Mouse (Mus musculus) left cerebral cortex, adult 11 months (tissue): ENCODE data around the gene Surf1.

Experiments
- DNase-seq: peaks from one replicate; pipeline ENCODE4 v3.0.0; 2022; ENCODE audit warnings: low spot score

The Surf1 gene

DNA sequence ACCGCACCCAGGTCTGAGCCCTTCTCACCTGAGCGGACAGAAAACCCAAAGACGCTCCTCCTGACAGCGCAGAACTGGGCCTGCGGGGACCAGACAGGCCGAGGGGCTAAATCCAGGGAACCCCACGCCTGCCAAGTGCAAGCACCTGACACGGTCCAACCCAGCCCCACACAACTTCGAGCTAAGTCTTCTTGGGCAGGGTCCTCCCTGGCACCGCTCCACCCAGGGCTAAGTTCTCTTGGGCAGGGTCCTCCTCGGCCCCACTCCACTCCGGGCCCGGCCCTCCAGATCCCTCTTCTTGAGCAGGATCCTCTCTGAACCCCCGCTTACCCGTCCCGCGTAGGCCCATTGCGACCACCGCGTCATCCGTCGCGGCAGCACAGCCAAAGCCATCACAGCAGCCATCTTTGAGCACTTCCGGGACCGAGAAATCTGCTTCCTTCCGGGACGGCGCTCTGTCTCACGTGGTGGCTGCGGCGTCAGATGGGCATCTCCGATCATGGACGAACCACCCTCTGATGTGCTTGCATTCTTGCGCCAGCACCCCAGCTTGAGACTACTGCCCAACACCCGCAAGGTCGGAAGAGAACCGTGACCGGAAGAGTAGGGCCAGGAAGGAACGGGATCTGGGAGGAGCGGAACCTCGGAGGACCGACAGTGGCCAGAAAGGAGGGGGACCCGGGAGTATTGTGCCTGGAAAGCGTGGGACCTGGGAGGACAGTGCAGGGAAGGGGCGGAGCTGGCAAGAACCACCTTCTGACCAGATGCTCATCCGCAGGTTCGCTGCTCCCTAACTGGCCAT lies at the start of gene Surf1, which contains the start of gene Surf2:
Surf1 (minus strand) TSS at position 604 of the 802 bp plus-strand sequence.
Surf2 (plus strand) TSS at position 441 of the 802 bp plus-strand sequence.
- DNase-seq: peak; percentile 76

DNA sequence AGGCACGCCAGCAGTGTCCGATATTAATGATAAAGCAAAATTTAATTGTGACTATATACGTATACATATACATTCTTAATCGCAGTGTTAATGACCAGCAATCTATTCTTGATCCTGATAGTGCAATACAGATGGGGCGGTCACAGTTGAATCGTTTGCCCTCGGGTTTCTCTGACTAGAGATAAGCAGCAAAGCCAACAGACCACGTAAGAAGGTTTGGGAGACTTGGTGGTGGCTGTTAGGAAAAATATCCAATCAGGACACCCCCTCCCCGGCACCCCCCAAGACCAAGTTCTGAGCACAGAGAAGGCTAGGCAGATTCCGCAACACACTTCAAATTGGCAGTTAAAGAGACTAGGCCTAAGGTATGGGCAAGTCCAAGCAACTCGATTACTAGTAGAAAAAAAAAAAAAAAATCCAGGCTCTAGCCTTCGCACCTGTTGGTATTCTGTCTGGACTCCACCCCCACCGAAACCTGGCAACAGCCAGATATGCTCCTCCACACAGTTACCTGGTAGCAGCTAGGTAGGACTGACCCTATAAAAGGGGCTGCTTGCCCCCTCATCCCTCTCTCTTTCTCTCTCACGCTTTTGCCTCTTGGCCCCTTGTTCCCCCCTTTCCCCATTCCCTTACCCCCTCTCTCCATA lies 48.5 kb upstream of the Surf1 start:
- DNase-seq: no peak

DNA sequence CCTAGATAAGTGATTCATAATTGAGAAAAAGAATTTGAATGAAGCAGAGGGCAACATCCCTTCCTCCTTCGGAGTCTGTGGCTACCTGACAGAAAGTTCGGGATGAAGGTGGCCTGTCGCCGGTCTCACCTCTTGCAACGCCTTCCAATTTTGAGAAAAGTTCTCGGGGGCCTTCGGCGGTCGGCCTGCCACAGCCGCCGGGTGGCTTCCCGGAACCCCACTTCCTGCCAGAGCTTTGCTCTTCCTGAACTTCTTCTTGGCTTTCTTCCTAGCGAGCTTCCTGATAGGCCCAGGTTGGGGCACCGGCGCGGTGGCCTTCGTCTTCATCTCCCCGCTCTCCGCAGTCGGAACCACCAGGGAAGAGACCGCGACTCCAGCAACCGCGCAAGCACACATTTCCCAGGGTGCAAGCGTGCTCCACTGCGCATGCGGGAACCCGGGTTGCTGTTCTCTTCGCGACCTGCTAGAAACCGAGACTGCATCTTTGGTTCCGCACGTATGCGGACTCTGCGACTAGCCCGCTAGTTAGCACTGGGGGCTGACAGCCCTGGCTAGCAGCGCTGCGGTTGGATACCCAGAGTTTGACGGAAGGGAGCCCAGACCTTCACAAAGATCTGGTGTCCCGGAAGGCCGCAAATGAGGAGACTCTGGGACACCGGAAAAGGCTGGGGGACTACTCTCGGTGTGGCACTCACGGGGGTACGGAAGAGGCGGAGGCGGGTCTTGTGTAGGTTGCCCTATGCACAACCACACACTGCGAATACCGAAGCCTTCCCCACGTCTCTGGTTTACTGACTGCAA lies 47.8 kb upstream of the Surf1 start, which contains the start of gene Rexo4:
Rexo4 (minus strand) TSS at position 464 of the 801 bp plus-strand sequence.
- DNase-seq: peak; percentile 90

DNA sequence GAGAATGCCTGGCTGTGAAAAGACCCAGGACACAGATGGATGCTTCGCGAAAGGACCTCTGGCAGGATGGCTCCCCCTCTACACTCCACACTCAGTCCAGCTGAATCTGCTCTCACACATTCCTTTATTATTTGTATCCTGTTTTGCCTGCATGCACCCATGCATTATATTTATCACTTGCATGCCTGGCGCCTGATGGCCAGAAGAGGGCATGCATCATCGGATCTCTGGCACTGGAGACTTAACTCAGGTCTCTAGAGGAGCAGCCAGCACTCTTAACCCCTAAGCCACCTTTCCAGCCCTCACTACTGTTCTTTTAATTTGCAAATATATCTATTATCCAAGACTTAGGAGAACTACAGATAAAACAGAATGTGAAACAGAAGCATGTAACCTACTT lies 44.4 kb upstream of the Surf1 start:
- no peak for DNase-seq

DNA sequence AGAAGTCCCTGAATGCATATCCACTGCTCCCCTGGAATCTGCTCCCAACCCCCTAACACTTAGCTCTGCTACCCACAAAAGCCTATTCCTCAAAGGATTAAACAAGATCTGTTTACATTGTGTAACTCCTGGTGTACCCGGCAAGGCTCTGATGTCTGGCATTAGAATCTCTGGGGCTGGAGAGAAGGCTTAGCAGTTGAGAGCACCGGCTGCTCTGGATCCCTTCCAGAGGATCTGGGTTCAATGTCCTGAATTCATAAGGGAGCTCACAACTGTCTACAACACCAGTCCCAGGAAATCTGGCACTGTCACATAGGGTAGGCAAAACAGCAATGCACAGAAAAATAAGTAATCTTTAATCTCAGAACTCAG lies 41.1 kb upstream of the Surf1 start:
- DNase-seq: no peak

DNA sequence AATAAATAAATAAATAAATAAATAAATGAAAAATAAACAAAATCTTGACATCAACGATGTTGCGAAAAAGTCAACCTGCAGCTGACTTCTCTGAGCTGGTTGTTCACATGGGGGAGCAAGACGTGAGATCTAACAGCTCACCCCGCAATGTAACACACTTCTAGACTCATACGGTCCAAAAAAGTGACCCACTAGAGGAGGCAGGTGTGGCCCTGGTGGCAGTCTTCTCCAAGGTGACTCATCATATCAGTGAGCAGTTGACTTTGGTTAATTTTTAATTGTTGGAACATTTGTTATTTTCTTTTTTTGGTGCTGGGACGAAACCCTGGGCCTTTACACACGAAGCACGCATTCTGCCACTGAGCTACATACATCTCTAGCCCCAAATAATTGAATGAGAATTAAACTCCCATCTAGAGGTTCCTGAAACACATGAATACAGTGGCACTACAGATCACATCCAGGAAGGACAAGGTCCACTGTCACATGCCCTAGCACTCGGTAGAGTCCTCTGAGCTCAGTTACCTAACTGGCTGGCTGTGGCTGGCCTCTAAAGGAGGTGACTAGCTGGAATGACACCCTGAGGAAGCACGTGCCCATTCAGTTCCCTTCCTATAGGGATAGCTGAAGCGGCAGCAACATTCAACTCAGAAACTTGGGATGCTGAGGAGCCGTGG lies 40.6 kb upstream of the Surf1 start:
- no peak for DNase-seq

DNA sequence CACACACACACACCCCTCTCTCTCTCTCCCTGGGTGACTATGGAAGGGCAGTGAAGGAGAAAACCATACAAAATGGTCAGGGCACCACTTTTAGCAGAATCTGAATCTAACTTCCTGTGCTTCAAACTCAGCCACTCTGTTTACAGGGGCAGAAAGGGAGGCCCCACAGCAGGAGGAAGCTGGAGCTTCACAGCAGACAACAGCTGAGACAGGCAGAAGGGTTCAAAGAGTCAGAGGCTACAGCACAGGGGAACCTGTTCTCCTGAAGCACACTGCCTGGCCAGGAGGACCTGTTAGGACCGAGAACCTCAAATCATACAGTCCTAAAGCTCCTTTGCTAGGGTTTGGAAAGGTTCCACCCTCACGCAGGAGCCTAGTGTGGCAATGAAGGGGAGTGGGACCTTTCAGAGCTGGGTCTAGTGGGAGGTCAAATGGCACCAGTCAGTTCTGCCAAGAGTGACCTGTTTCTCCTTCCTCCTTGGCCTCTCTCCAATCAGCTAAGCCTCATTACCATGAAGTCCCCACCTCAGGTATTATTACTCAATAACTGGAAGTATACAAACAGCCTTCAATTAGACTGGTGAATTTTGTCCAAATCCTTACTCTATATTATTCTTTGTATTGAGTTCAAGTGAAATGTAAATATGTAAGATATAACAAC lies 38.5 kb upstream of the Surf1 start:
- DNase-seq: no peak

DNA sequence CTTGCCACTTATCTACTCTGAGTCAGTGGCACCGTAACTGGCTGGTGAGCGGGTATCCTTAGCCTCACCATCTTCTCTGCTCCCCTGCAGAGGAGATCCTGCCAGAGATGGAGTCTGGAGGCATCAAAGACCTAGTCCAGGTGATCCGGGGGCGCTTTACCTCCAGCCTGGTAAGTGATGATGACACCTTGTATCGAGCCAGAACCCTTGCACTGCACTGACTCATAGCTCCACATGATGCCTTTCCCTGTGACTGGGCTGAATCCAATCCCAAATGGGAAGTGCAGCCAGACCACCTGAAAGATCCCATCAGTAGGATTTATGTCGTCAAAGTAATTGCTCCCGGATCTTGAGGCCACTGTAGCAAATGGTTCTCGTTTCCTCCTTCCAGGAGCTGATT lies 36.5 kb upstream of the Surf1 start:
- no peak for DNase-seq

DNA sequence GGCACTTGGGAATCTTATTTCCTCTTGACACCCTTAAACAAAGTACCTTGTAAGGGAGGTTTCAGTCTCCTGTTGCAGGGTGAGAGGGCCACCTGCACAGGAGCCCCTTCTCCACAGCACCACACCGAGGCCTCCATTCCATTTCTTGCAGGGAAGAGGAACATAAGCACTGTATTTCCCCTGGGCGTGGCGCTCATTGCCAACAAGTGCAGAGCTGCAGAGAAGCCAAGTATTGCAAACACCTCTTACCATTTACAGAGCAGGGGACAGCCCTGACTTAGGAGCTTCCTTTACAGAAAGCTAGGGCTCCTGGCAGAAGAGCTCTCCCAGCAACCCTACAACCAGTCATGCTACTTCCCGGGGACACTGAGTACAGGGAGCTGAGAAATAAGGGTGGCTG lies 35.9 kb upstream of the Surf1 start:
- DNase-seq: no peak

DNA sequence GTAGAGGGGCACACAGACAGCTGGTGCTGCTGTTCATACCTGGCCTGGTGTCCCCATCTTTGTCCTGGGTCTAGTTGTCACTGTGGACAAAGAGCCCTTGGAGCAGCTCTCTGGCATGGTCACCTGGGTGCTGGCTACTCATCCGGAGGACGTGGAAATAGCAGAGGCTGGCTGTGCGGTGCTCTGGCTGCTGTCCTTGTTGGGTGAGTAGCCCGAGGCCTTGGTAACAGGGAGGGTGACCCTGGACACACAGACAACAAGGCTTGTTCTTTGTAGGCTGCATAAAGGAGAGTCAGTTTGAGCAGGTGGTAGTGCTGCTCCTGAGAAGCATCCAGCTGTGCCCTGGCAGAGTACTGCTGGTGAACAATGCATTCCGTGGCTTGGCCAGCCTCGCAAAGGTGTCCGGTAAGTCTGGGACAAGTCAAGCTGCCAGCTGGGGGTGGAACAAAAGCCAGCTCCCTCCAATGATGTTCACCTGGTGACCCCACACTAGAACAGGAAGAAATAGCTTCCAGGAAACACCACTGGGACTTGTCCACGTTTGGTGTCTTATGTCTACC lies 35.1 kb upstream of the Surf1 start:
- no peak for DNase-seq

DNA sequence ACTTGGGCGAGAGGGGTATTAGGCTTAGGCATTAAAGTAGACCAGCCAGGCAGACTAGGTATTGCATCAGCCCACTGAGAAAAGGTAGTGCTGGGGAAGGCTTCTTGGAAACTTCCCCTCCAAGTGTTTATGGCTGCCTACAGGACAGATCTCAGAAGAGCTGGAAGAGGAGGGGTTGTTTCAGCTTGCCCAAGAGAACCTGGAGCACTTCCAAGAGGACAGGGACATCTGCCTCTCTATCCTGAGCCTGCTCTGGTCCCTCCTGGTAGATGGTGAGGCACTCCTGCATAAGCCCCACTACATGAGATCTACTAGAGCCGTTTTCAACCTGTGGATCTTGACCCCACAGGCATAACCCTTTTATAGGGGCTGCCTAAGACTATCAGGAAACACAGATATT lies 34.1 kb upstream of the Surf1 start:
- DNase-seq: no peak

DNA sequence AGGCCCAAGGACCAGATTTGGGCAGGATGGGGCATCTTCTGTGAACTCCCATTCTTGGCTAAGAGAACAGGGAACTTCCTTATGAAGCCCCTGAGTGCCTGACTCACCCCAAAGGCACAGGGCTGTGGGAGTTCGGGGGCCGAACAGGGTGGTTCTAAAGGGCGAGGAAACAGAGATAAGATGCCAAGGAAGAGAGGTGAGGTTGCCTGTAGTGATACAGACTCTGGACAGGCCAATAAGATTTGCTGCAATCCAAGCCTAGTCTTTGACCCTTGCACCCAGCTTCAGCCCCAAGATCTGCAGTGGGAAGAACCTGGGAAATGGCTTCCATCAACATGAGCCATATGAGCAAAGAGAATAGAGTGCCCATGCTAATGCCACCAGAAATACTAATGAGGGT lies 26.9 kb upstream of the Surf1 start:
- no peak for DNase-seq

DNA sequence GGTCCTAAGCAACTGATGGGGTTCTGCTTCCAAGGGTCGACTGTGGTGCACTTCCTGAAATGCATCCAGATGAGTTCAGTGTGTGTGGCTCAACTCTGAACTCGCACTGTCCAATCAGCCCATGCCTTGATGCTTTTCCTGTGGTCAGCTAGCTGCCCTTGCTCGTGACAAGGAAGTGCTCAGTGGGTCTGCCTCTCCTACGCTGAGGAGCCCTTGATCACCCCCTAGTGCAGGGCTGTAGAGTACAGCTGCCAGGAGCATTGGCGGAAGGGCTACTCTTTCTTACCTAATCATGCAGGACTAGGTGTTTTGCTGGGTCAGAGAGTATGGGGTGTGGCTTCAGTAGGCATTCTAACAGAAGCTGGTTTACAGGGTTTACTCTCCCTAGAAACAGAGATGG lies 25.2 kb upstream of the Surf1 start:
- DNase-seq: no peak

DNA sequence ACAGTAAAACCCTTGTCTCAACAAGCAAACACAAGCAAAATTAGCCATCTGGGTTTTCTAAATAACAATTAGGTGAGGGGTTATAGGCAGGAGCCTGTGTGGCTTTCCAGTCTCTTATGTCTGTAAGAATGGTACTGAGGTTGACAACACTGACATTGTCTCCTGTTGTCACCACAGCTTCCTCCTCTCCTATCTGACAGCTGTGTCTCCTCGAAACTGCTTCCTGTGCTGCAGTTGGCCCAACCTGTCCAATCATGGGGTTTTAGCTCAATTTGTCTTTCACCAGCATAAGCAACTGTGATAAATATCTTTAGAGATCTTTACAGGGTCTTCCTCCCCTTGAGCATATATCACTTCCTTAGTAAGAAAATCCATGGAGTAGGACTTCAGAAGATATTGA lies 20.1 kb upstream of the Surf1 start:
- no peak for DNase-seq

DNA sequence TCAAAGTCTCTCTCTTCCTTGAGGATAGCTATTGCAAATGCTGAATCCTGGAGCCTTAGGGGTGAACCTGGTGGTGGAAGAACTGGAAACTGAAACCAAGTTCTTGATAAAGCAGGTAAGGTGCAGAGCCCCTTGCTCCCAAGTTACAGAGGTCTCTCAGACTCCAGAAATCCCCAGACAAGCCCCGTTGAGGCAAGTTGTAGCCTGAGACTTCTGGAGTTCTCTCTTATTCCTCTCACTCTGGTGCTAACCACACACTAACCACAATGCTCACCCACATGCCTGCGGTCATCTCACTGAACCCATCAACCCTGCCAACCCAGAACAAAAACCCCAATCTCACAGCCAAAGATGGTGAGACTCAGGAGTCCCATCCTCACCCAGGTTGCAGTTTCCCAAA lies 19.0 kb upstream of the Surf1 start:
- DNase-seq: no peak

DNA sequence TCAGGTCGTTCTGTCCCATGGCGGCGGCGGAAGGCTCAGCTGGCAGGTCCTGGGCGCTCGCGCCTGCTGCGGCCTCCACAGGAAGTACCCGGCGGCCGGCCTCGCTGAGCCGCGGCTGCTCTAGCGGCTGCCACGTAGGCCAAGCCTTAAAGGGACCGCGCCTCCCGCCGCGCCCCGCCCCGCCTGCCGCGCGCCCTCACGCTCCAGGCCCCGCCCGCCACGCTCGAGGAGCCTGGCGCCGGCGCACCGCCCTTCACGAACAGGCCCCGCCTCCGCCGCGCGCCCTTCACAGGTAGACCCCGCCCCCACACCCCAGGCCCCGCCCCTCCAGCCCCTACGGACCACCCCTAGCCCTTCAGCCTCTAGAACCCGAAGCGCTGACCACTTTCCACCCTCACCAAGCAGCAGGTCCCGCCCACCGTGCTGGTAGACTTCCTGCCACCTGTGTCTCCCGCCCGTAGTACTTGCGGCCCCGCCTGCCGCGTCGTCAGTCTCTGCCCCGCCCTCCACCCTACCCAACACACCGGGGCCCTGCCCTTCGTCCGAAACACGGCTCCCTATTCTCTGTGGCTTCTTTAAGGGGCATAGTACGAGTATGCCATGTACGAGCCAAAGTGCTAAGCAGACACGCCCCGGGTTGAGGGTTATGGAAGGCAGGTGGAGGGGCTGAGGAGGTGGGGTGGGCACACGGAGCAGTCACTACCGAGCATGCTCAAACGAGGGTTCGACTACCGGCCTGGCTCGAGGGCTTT lies 17.1 kb upstream of the Surf1 start, which contains the start of the genes Surf4 and Stkld1:
Surf4 (minus strand) TSS at position 625 of the 752 bp plus-strand sequence.
Stkld1 (plus strand) TSS at position 744 of the 752 bp plus-strand sequence.
- peak; percentile 87 for DNase-seq

DNA sequence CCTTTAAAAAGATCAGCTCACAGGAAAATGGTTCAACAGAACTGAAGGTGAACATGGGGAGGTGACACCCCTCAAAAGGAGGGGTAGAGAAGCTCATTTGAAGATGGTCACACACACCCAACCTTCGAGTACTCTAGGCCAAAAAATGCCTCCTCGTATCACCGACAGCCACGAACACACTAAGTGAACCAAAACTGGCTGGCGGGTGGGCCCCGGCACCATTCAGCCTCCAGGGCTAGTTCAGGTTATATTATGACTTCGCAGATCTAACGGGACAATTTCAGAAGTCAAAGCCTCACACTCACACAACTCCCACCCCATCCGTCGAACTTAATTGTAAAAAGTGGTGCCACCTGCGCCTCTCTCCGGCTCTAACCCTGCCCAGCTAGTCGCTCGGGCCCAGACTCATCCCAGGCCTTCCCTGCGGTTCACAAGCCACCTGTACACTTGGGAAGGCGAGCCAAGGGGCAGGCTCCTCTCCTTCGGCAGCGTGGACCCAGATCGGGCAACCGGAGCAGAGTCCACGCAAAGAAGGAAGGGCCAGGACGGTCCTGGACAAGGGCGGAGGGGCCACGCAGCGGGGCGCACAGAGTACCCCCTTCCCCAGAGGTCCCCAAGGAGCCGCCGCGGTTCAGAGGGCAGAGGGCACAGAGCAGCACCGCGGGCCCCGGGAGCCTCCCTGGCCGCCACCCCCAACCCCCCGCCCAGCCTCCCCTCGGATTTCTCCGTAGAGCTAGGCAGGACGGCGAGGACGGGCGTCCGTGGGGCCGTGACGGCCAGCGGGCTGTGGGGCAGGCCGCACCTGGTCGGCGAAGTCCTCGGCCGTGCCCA lies 16.4 kb upstream of the Surf1 start:
- DNase-seq: no peak

DNA sequence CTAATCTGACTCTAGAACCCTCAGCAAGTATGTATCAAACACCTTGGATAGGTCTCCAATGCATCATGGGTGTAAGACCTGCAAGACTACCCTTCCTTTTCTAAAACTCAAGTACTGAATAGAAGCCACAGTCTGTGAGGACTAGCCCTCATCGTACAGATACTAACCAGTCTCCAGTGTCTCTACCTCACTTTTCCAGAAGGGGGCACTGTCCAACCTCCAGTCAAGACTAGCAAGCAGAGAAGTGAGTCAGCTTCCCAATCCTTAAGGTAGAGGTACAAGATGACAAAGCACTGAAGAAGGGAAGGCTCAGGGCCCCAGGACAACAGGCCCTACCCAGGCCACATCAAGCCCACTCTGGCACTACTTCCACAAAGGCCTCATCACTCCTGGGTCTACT lies 14.1 kb upstream of the Surf1 start:
- DNase-seq: no peak

DNA sequence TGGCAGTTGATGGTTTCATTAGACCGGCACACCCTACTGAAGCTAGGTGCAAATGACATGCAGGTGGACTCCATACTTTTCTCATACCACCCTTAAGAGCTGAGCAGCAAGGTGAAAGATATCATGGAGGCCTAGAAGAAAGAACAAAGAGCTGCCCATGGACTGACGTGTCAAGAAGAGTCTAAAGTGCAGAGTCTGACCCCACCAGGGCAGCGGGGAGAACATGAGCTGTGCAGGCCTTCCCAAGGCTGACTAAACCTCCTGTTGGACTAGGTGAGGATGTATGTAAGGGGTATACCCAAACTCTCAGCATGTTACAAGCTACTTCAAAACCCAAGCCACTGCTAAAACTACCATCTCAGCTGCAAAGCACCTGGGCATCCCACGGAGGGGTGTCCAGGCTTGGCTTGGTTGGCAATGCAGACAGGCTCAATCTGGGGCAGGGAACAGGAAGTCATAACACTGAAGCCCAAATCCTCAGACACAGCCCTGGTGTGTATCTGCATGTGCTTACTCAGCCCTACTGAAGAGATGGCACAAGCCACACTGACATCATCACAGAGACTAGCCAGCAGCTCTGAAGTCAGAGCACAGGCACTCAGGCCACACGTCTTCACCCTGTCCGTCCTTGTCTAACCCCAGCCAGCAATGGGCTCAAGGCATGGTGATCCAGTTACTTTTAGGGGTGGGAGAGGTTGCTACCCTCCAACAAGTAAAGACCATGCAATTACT lies 11.6 kb upstream of the Surf1 start:
- DNase-seq: no peak
